10 mouse cellular contexts compared by ENCODE assay signal in genomic region chr4:139230376-139231120, GRCm38 (mm10). TPM values are rescaled to one million over a fixed set of nuclear protein-coding genes. Genes with fewer than 3 reads are reported as not detected.
DNase-seq lines count a peak whose midpoint lies in the region; ATAC-seq and TF ChIP-seq lines count a peak whose summit lies in the region.
"Had no signal": no experiment of that assay in that cellular context is flagged by ENCODE, and none has a peak within 500 bp of the region (broad histone marks: within the 10 kb centered on the region; RNA-seq: fewer than 3 reads in every experiment).

No protein-coding gene starts in this region.

- H3K27ac ChIP-seq in hindbrain, embryonic 15.5 days (replicated peaks): no peak overlapping the region
- H3K27ac ChIP-seq in hindbrain, postnatal 0 days: no peak overlapping the region
- peak overlapping the region; percentile 92 for H3K27ac ChIP-seq in bone marrow macrophage, adult 2 months (ENCODE audit: insufficient read depth, low read depth, low read length)
- H3K27ac ChIP-seq in kidney, embryonic 14.5 days (ENCODE audit: low read depth, low read length): no peak overlapping the region
- H3K27ac ChIP-seq: kidney, postnatal 0 days; neural tube, embryonic 12.5 days had no signal

- DNase-seq in hindbrain, postnatal 0 days (ENCODE audit: low spot score): no peak
- peak; percentile 47 for DNase-seq in mesoderm, embryonic 11.5 days (ENCODE audit: low read depth, low spot score)
- DNase-seq in urinary bladder, adult 2 months (ENCODE audit: low spot score): no peak
- DNase-seq in thymus, postnatal 36 days: no peak
- DNase-seq in gastrocnemius, adult 8-10 months (ENCODE audit: low spot score in 2 of 2): no peak

- no peaks in the 10 kb centered on the region for H3K36me3 ChIP-seq in hindbrain, embryonic 15.5 days
- no peaks in the 10 kb centered on the region for H3K36me3 ChIP-seq in hindbrain, postnatal 0 days (ENCODE audit: insufficient read depth, low read length)
- H3K36me3 ChIP-seq in kidney, embryonic 14.5 days (ENCODE audit: control insufficient read depth, insufficient read depth, low read length): peaks cover 6% of the 10 kb centered on the region

- H3K4me2 ChIP-seq in hindbrain, embryonic 15.5 days: no peak overlapping the region
- no peak overlapping the region for H3K4me2 ChIP-seq in hindbrain, postnatal 0 days (ENCODE audit: low read depth, low read length)
- no peak overlapping the region for H3K4me2 ChIP-seq in kidney, embryonic 14.5 days (replicated peaks; ENCODE audit: low read depth, low read length)
- H3K4me2 ChIP-seq: neural tube, embryonic 12.5 days had no signal

- H3K9ac ChIP-seq in hindbrain, embryonic 15.5 days: no peak overlapping the region
- H3K9ac ChIP-seq in hindbrain, postnatal 0 days (replicated peaks; ENCODE audit: low read length): no peak overlapping the region
- H3K9ac ChIP-seq in kidney, embryonic 14.5 days (ENCODE audit: low read depth, low read length): no peak overlapping the region
- H3K9ac ChIP-seq: neural tube, embryonic 12.5 days had no signal

- no peaks in the 10 kb centered on the region for H3K27me3 ChIP-seq in hindbrain, embryonic 15.5 days
- no peaks in the 10 kb centered on the region for H3K27me3 ChIP-seq in hindbrain, postnatal 0 days (ENCODE audit: insufficient read depth, low read length)
- no peaks in the 10 kb centered on the region for H3K27me3 ChIP-seq in kidney, embryonic 14.5 days (ENCODE audit: control insufficient read depth, insufficient read depth, low read length)
- H3K27me3 ChIP-seq: neural tube, embryonic 12.5 days had no signal

- H3K4me3 ChIP-seq in hindbrain, embryonic 15.5 days: no peak overlapping the region
- no peak overlapping the region for H3K4me3 ChIP-seq in hindbrain, postnatal 0 days (ENCODE audit: low read length)
- no peak overlapping the region for H3K4me3 ChIP-seq in bone marrow macrophage, adult 2 months (ENCODE audit: insufficient read depth, low read length)
- H3K4me3 ChIP-seq in kidney, embryonic 14.5 days (ENCODE audit: low read length): no peak overlapping the region
- H3K4me3 ChIP-seq: neural tube, embryonic 12.5 days had no signal

- peak; percentile 43 for ATAC-seq in hindbrain, embryonic 15.5 days (ENCODE audit: low FRiP score, low read depth)
- ATAC-seq in hindbrain, postnatal 0 days: no peak
- ATAC-seq in kidney, embryonic 14.5 days (ENCODE audit: low FRiP score, low TSS enrichment): 0 out of 2 replicates have a peak, but pooled peaks have one; percentile 25

- H3K9me3 ChIP-seq in hindbrain, embryonic 15.5 days: no peaks in the 10 kb centered on the region
- H3K9me3 ChIP-seq in hindbrain, postnatal 0 days (ENCODE audit: low read length): no peaks in the 10 kb centered on the region
- H3K9me3 ChIP-seq in kidney, embryonic 14.5 days (ENCODE audit: control insufficient read depth, low read length): no peaks in the 10 kb centered on the region
- H3K9me3 ChIP-seq: neural tube, embryonic 12.5 days had no signal

- TF ChIP-seq POLR2A in bone marrow macrophage, adult 2 months (IDR thresholded peaks at IDR 0.05; ENCODE audit: borderline replicate concordance, low read depth, low read length): no peak

- WGBS in hindbrain, embryonic 15.5 days: 65% methylated on average over 11 of the region's 11 CpGs
- WGBS in hindbrain, postnatal 0 days: 61% methylated on average over 11 of the region's 11 CpGs
- WGBS in kidney, embryonic 14.5 days: 62% methylated on average over 11 of the region's 11 CpGs

- H3K4me1 ChIP-seq in hindbrain, embryonic 15.5 days (replicated peaks): peaks cover 42% of the 10 kb centered on the region
- peaks cover 18% of the 10 kb centered on the region for H3K4me1 ChIP-seq in hindbrain, postnatal 0 days (ENCODE audit: insufficient read depth, low read length)
- peaks cover 84% of the 10 kb centered on the region for H3K4me1 ChIP-seq in bone marrow macrophage, adult 2 months (ENCODE audit: control insufficient read depth, insufficient read depth, low read length)
- peaks cover 32% of the 10 kb centered on the region for H3K4me1 ChIP-seq in kidney, embryonic 14.5 days (ENCODE audit: control insufficient read depth, insufficient read depth, low read length)

- TF ChIP-seq CTCF in hindbrain, postnatal 0 days (IDR thresholded peaks at IDR 0.05; ENCODE audit: low read depth): no peak
- TF ChIP-seq CTCF in bone marrow macrophage, adult 2 months (IDR thresholded peaks at IDR 0.05; ENCODE audit: low read depth, low read length): no peak

RNA-seq across cellular contexts. Expression of gene Capzb, which starts 37.8 kb away (rescaled TPM):
- polyA plus RNA-seq in hindbrain, embryonic 15.5 days (2015; fragmentation: Nextera tagmentation; extraction: Ambion mirVana): 331 and 334 TPM in 2 replicates
- total RNA-seq in hindbrain, postnatal 0 days (2014; rRNA removed): 86.6 and 88.5 TPM in 2 replicates
- polyA plus RNA-seq in hindbrain, postnatal 0 days (2015; fragmentation: Nextera tagmentation; extraction: Ambion mirVana): 310 and 315 TPM in 2 replicates
- polyA plus RNA-seq in bone marrow macrophage, adult 2 months (2012; ENCODE audit: insufficient read depth, insufficient read length, missing spikeins): 483 and 496 TPM in 2 replicates
- polyA plus RNA-seq in kidney, embryonic 14.5 days (2014; fragmentation: Nextera tagmentation; extraction: Ambion mirVana): 256 and 319 TPM in 2 replicates
- polyA plus RNA-seq in urinary bladder, adult 2 months (2012; rRNA removed): 297 and 375 TPM in 2 replicates
- total RNA-seq in gastrocnemius, adult 8-10 months (2022): 100 to 1,000 TPM; 439 to 500 (median 472) TPM
